15 mouse cellular contexts compared by ENCODE assay signal in the genomic region with DNA sequence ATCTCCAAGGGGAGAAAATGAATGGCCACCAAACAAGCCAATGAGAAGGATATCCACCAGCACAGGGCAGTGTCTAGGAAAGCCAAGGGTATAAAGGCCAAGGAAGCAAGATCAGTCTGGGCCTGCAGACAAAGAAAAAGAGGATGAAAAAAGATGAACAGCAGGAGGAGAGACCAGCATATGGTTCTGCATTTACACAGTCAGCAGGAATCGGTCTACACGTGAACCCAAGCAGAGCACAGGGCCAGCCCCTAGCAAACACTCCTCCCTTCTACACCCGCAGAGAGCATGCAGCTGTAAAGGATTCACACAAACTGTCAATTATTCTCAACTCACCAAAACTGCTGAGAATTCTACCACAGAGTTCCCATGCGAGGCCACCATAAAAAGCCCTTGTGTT. TPM values are rescaled to one million over a fixed set of nuclear protein-coding genes. Genes with fewer than 3 reads are reported as not detected.
"Had no signal": no experiment of that assay in that cellular context is flagged by ENCODE, and none has a peak within 500 bp of the region (broad histone marks: within the 10 kb centered on the region; RNA-seq: fewer than 3 reads in every experiment).

No protein-coding gene starts in this region.

- H3K4me1 ChIP-seq: limb, embryonic 13.5 days; midbrain, embryonic 13.5 days; neural tube, embryonic 15.5 days had no signal

- H3K27ac ChIP-seq: limb, embryonic 13.5 days; liver, embryonic 14.5 days; midbrain, embryonic 13.5 days; neural tube, embryonic 15.5 days had no signal

- H3K9me3 ChIP-seq: limb, embryonic 13.5 days; midbrain, embryonic 13.5 days; neural tube, embryonic 15.5 days had no signal

- H3K9ac ChIP-seq: limb, embryonic 13.5 days; liver, embryonic 14.5 days; midbrain, embryonic 13.5 days; neural tube, embryonic 15.5 days had no signal

- H3K4me3 ChIP-seq: limb, embryonic 13.5 days; midbrain, embryonic 13.5 days; neural tube, embryonic 15.5 days had no signal

- H3K4me2 ChIP-seq: limb, embryonic 13.5 days; midbrain, embryonic 13.5 days; neural tube, embryonic 15.5 days had no signal

- DNase-seq: kidney, postnatal 25 days; layer of hippocampus, adult 9-11 months; layer of hippocampus, postnatal 36 days; left cerebral cortex, postnatal 4 days; lung, adult 18-20 months; lung, postnatal 36 days; right cerebral cortex, adult 18-20 months; right cerebral cortex, postnatal 25 days; thymus, postnatal 36 days had no signal

- H3K27me3 ChIP-seq: limb, embryonic 13.5 days; midbrain, embryonic 13.5 days; neural tube, embryonic 15.5 days had no signal

- ATAC-seq: midbrain, embryonic 13.5 days had no signal

RNA-seq across cellular contexts. Expression of a gene that starts 59.9 kb away (rescaled TPM):
- polyA plus RNA-seq: liver, embryonic 14.5 days; midbrain, embryonic 13.5 days; midbrain, postnatal 0 days; neural tube, embryonic 11.5 days had no signal
